Mouse (Mus musculus) regulatory T cell (primary cell): ENCODE results near the gene Sgca.

Source experiments
- in situ Hi-C: fragments of 300-600 bp; cut with MboI, MseI; formaldehyde crosslinking; loops from one replicate; pipeline ENCODE4 v1.15.1; 2025; ENCODE audit warnings: high pct_unique_total_duplicates

Sgca gene

GRCm38 (mm10) chr11:94943054-94943453 is 33.1 kb downstream of the Sgca start:
- in situ Hi-C loops = no loop called here

GRCm38 (mm10) chr11:94942282-94943023 is 33.7 kb downstream of the Sgca start:
- in situ Hi-C loops = no loop called here

- in situ Hi-C loops = no loop called here
These were observed 34.4 kb downstream of the Sgca start for GRCm38 (mm10) chr11:94941776-94942175.

GRCm38 (mm10) chr11:94941121-94941520 is 35.0 kb downstream of the Sgca start:
- in situ Hi-C loops = no loop called here

GRCm38 (mm10) chr11:94939280-94939679 is 36.8 kb downstream of the Sgca start:
- in situ Hi-C loops = loop anchor here (5.0 kb wide), 1 partner anchor 77 kb away; no protein-coding TSS in a partner anchor

GRCm38 (mm10) chr11:94938296-94938695 is 37.8 kb downstream of the Sgca start:
- in situ Hi-C loops = loop anchor here (5.0 kb wide), 1 partner anchor 76 kb away; no protein-coding TSS in a partner anchor

- in situ Hi-C loops = loop anchor here (5.0 kb wide), 1 partner anchor 75 kb away; no protein-coding TSS in a partner anchor
These were observed 38.3 kb downstream of the Sgca start for GRCm38 (mm10) chr11:94937787-94938186.

GRCm38 (mm10) chr11:94937335-94937781 is 38.8 kb downstream of the Sgca start:
- in situ Hi-C loops = loop anchor here (5.0 kb wide), 1 partner anchor 75 kb away; no protein-coding TSS in a partner anchor

- in situ Hi-C loops = loop anchor here (5.0 kb wide), 1 partner anchor 75 kb away; no protein-coding TSS in a partner anchor
These were observed 39.3 kb downstream of the Sgca start for GRCm38 (mm10) chr11:94936851-94937295.

GRCm38 (mm10) chr11:94936045-94936444 is 40.1 kb downstream of the Sgca start, which contains the start of gene Col1a1:
Gene Col1a1, plus strand, starts transcription at chr11:94936224.
- in situ Hi-C loops = loop anchor here (5.0 kb wide), 1 partner anchor 74 kb away; no protein-coding TSS in a partner anchor

GRCm38 (mm10) chr11:94934526-94934925 is 41.6 kb downstream of the Sgca start:
- in situ Hi-C loops = no loop called here

- in situ Hi-C loops = no loop called here
These were observed 42.5 kb downstream of the Sgca start for GRCm38 (mm10) chr11:94933584-94933983.

- in situ Hi-C loops = no loop called here
These were observed 46.0 kb downstream of the Sgca start for GRCm38 (mm10) chr11:94930151-94930550.

- in situ Hi-C loops = no loop called here
These were observed 46.5 kb downstream of the Sgca start for GRCm38 (mm10) chr11:94929599-94929998.

- in situ Hi-C loops = no loop called here
These were observed 47.3 kb downstream of the Sgca start for GRCm38 (mm10) chr11:94928820-94929219.

- in situ Hi-C loops = no loop called here
These were observed 48.3 kb downstream of the Sgca start for GRCm38 (mm10) chr11:94927771-94928291.

- in situ Hi-C loops = no loop called here
These were observed 49.7 kb downstream of the Sgca start for GRCm38 (mm10) chr11:94926431-94926830.

GRCm38 (mm10) chr11:94924977-94925376 is 51.1 kb downstream of the Sgca start:
- in situ Hi-C loops = no loop called here

- in situ Hi-C loops = no loop called here
These were observed 55.1 kb downstream of the Sgca start for GRCm38 (mm10) chr11:94920996-94921401.

- in situ Hi-C loops = no loop called here
These were observed 58.4 kb downstream of the Sgca start for GRCm38 (mm10) chr11:94917717-94918116.

GRCm38 (mm10) chr11:94916477-94916876 is 59.6 kb downstream of the Sgca start:
- in situ Hi-C loops = no loop called here

- in situ Hi-C loops = no loop called here
These were observed 60.3 kb downstream of the Sgca start for GRCm38 (mm10) chr11:94915675-94916403.
